Mouse (Mus musculus): ENCODE measurements at regions not wholly inside any gene's neighbourhood (a gene's known extent, or its start where the extent isn't known, plus 50 kb on each side); places are given as distances from the start of the nearest gene placed in this dataset.
"Not testable (repeated sequence)": the region's sequence is repeated elsewhere in the genome, so short reads cannot be mapped to it uniquely, and the experiment has no call there.

- no peak for ATAC-seq (ENCODE audit: low FRiP score, low TSS enrichment)
Measured at GRCm38 (mm10) chr4:39065761-39066376, 384.2 kb upstream of the 1700009N14Rik start.

GRCm38 (mm10) chr4:39067260-39067876 is 382.7 kb upstream of the 1700009N14Rik start:
- Histone ChIP-seq H3K9me3 (ENCODE audit: control insufficient read depth, low read length) (no peaks in the 10 kb centered on the region), H3K36me3 (ENCODE audit: control insufficient read depth, insufficient read depth, low read length) (no peaks in the 10 kb centered on the region), H3K27me3 (ENCODE audit: control insufficient read depth, insufficient read depth, low read length) (no peaks in the 10 kb centered on the region), H3K27ac (replicated peaks; ENCODE audit: low read depth, low read length) (no peak overlapping the region), H3K9ac (replicated peaks; ENCODE audit: low read length) (no peak overlapping the region), H3K4me1 (ENCODE audit: control insufficient read depth, insufficient read depth, low read length) (no peaks in the 10 kb centered on the region), H3K4me2 (ENCODE audit: low read length) (no peak overlapping the region), H3K4me3 (replicated peaks; ENCODE audit: low read depth, low read length) (no peak overlapping the region)
- peak; percentile 2 for DNase-seq
- ATAC-seq (ENCODE audit: low FRiP score, low TSS enrichment) = no peak
- 86% methylated on average over 3 of the region's 3 CpGs for WGBS

More at GRCm38 (mm10) chr4:39065761-39066376, 384.2 kb upstream of the 1700009N14Rik start:
- no peaks in the 10 kb centered on the region for H3K27me3 ChIP-seq (ENCODE audit: control insufficient read depth, insufficient read depth, low read length)
- no peak overlapping the region for H3K9ac ChIP-seq (replicated peaks; ENCODE audit: low read length)
- no peak overlapping the region for H3K4me3 ChIP-seq (replicated peaks; ENCODE audit: low read depth, low read length)
- H3K9me3 ChIP-seq (ENCODE audit: control insufficient read depth, low read length) = no peaks in the 10 kb centered on the region
- no peak for DNase-seq
- 88% methylated on average over 1 of the region's 1 CpGs for WGBS
- no peak overlapping the region for H3K4me2 ChIP-seq (ENCODE audit: low read length)
- H3K27ac ChIP-seq (replicated peaks; ENCODE audit: low read depth, low read length) = no peak overlapping the region
- H3K4me1 ChIP-seq (ENCODE audit: control insufficient read depth, insufficient read depth, low read length) = no peaks in the 10 kb centered on the region
- no peaks in the 10 kb centered on the region for H3K36me3 ChIP-seq (ENCODE audit: control insufficient read depth, insufficient read depth, low read length)

GRCm38 (mm10) chr4:39071532-39071931 is 378.6 kb upstream of the 1700009N14Rik start:
- Histone ChIP-seq H3K27me3 (ENCODE audit: control insufficient read depth, insufficient read depth, low read length) (no peaks in the 10 kb centered on the region), H3K4me3 (replicated peaks; ENCODE audit: low read depth, low read length) (no peak overlapping the region), H3K9me3 (ENCODE audit: control insufficient read depth, low read length) (no peaks in the 10 kb centered on the region), H3K27ac (replicated peaks; ENCODE audit: low read depth, low read length) (no peak overlapping the region), H3K9ac (replicated peaks; ENCODE audit: low read length) (no peak overlapping the region), H3K4me2 (ENCODE audit: low read length) (no peak overlapping the region), H3K36me3 (ENCODE audit: control insufficient read depth, insufficient read depth, low read length) (no peaks in the 10 kb centered on the region), H3K4me1 (ENCODE audit: control insufficient read depth, insufficient read depth, low read length) (no peaks in the 10 kb centered on the region)
- DNase-seq = no peak
- no peak for ATAC-seq (ENCODE audit: low FRiP score, low TSS enrichment)

GRCm38 (mm10) chr4:39088284-39088683 is 361.8 kb upstream of the 1700009N14Rik start:
- H3K9me3 ChIP-seq (ENCODE audit: control insufficient read depth, low read length) = no peaks in the 10 kb centered on the region
- no peak overlapping the region for H3K27ac ChIP-seq (replicated peaks; ENCODE audit: low read depth, low read length)
- ATAC-seq (ENCODE audit: low FRiP score, low TSS enrichment) (no peak), DNase-seq (no peak)
- H3K4me2 ChIP-seq (ENCODE audit: low read length) = no peak overlapping the region
- H3K36me3 ChIP-seq (ENCODE audit: control insufficient read depth, insufficient read depth, low read length) = no peaks in the 10 kb centered on the region
- H3K9ac ChIP-seq (replicated peaks; ENCODE audit: low read length) = no peak overlapping the region
- H3K4me3 ChIP-seq (replicated peaks; ENCODE audit: low read depth, low read length) = no peak overlapping the region
- H3K4me1 ChIP-seq (ENCODE audit: control insufficient read depth, insufficient read depth, low read length) = no peaks in the 10 kb centered on the region
- H3K27me3 ChIP-seq (ENCODE audit: control insufficient read depth, insufficient read depth, low read length) = no peaks in the 10 kb centered on the region
- WGBS = 94% methylated on average over 3 of the region's 3 CpGs

- 90% methylated on average over 1 of the region's 1 CpGs for WGBS
- no peaks in the 10 kb centered on the region for H3K36me3 ChIP-seq (ENCODE audit: control insufficient read depth, insufficient read depth, low read length)
- no peaks in the 10 kb centered on the region for H3K27me3 ChIP-seq (ENCODE audit: control insufficient read depth, insufficient read depth, low read length)
- no peaks in the 10 kb centered on the region for H3K4me1 ChIP-seq (ENCODE audit: control insufficient read depth, insufficient read depth, low read length)
- DNase-seq = no peak
- H3K27ac ChIP-seq (replicated peaks; ENCODE audit: low read depth, low read length) = no peak overlapping the region
- no peak overlapping the region for H3K4me3 ChIP-seq (replicated peaks; ENCODE audit: low read depth, low read length)
- no peak overlapping the region for H3K4me2 ChIP-seq (ENCODE audit: low read length)
- no peak overlapping the region for H3K9ac ChIP-seq (replicated peaks; ENCODE audit: low read length)
- no peaks in the 10 kb centered on the region for H3K9me3 ChIP-seq (ENCODE audit: control insufficient read depth, low read length)
- no peak for ATAC-seq (ENCODE audit: low FRiP score, low TSS enrichment)
Measured at GRCm38 (mm10) chr4:39109184-39109583, 340.9 kb upstream of the 1700009N14Rik start.

- H3K4me1 ChIP-seq (ENCODE audit: control insufficient read depth, insufficient read depth, low read length); H3K36me3 ChIP-seq (ENCODE audit: control insufficient read depth, insufficient read depth, low read length); H3K27me3 ChIP-seq (ENCODE audit: control insufficient read depth, insufficient read depth, low read length); H3K9ac ChIP-seq (replicated peaks; ENCODE audit: low read length); H3K9me3 ChIP-seq (ENCODE audit: control insufficient read depth, low read length); H3K4me3 ChIP-seq (replicated peaks; ENCODE audit: low read depth, low read length); H3K27ac ChIP-seq (replicated peaks; ENCODE audit: low read depth, low read length); DNase-seq; ATAC-seq (ENCODE audit: low FRiP score, low TSS enrichment); H3K4me2 ChIP-seq (ENCODE audit: low read length): not testable (repeated sequence)
- 88% methylated on average over 13 of the region's 13 CpGs for WGBS
Measured at GRCm38 (mm10) chr4:39113217-39113975, 336.7 kb upstream of the 1700009N14Rik start.

GRCm38 (mm10) chr4:39125528-39125927 is 324.6 kb upstream of the 1700009N14Rik start:
- H3K27ac ChIP-seq (replicated peaks; ENCODE audit: low read depth, low read length) = no peak overlapping the region
- DNase-seq (no peak), ATAC-seq (ENCODE audit: low FRiP score, low TSS enrichment) (no peak)
- no peak overlapping the region for H3K4me2 ChIP-seq (ENCODE audit: low read length)
- H3K36me3 ChIP-seq (ENCODE audit: control insufficient read depth, insufficient read depth, low read length) = no peaks in the 10 kb centered on the region
- no peak overlapping the region for H3K9ac ChIP-seq (replicated peaks; ENCODE audit: low read length)
- H3K4me1 ChIP-seq (ENCODE audit: control insufficient read depth, insufficient read depth, low read length) = no peaks in the 10 kb centered on the region
- no peaks in the 10 kb centered on the region for H3K27me3 ChIP-seq (ENCODE audit: control insufficient read depth, insufficient read depth, low read length)
- H3K4me3 ChIP-seq (replicated peaks; ENCODE audit: low read depth, low read length) = no peak overlapping the region
- H3K9me3 ChIP-seq (ENCODE audit: control insufficient read depth, low read length) = no peaks in the 10 kb centered on the region

Data from midbrain, embryonic 14.5 days (tissue).